Mouse (Mus musculus): ENCODE data around the gene Gm49416.
A peak's percentile ranks its signal among the peaks of the same experiment; 100 is the strongest.
"Not testable (repeated sequence)": the region's sequence is repeated elsewhere in the genome, so short reads cannot be mapped to it uniquely, and the experiment has no call there.

Gm49416 gene

GRCm38 (mm10) chr19:8888511-8889385 lies at the start of gene Gm49416, which contains the start of gene 1810009A15Rik:
TSS of gene Gm49416 (plus strand) at chr19:8888926.
TSS of gene 1810009A15Rik (plus strand) at chr19:8888853.
- DNase-seq (ENCODE audit: low spot score) = peak; percentile 95

GRCm38 (mm10) chr19:8839103-8839907 lies 49.4 kb upstream of the Gm49416 start, which contains the start of gene Gng3:
TSS of gene Gng3 (minus strand) at chr19:8839194.
- no peak for DNase-seq (ENCODE audit: low spot score)

- peak; percentile 78 for DNase-seq (ENCODE audit: low spot score)
Measured at GRCm38 (mm10) chr19:8839908-8840791, 48.6 kb upstream of the Gm49416 start.

- DNase-seq (ENCODE audit: low spot score) = no peak
Measured at GRCm38 (mm10) chr19:8841012-8841411, 47.7 kb upstream of the Gm49416 start.

- DNase-seq (ENCODE audit: low spot score) = no peak
Measured at GRCm38 (mm10) chr19:8842961-8843360, 45.8 kb upstream of the Gm49416 start.

GRCm38 (mm10) chr19:8844371-8845129 lies 44.2 kb upstream of the Gm49416 start:
- DNase-seq (ENCODE audit: low spot score) = peak; percentile 93

GRCm38 (mm10) chr19:8848356-8848755 lies 40.4 kb upstream of the Gm49416 start:
- DNase-seq (ENCODE audit: low spot score) = no peak

GRCm38 (mm10) chr19:8850402-8850901 lies 38.3 kb upstream of the Gm49416 start, which contains the start of gene Lrrn4cl:
TSS of gene Lrrn4cl (plus strand) at chr19:8850768.
- DNase-seq (ENCODE audit: low spot score) = no peak

- no peak for DNase-seq (ENCODE audit: low spot score)
Measured at GRCm38 (mm10) chr19:8851639-8852038, 37.1 kb upstream of the Gm49416 start.

- DNase-seq (ENCODE audit: low spot score) = no peak
Measured at GRCm38 (mm10) chr19:8852236-8852928, 36.3 kb upstream of the Gm49416 start.

GRCm38 (mm10) chr19:8853117-8853516 lies 35.6 kb upstream of the Gm49416 start:
- no peak for DNase-seq (ENCODE audit: low spot score)

GRCm38 (mm10) chr19:8857689-8858088 lies 31.0 kb upstream of the Gm49416 start:
- peak; percentile 80 for DNase-seq (ENCODE audit: low spot score)

GRCm38 (mm10) chr19:8859018-8859417 lies 29.7 kb upstream of the Gm49416 start:
- no peak for DNase-seq (ENCODE audit: low spot score)

- DNase-seq (ENCODE audit: low spot score) = no peak
Measured at GRCm38 (mm10) chr19:8864265-8864664, 24.5 kb upstream of the Gm49416 start.

GRCm38 (mm10) chr19:8870381-8870780 lies 18.3 kb upstream of the Gm49416 start:
- DNase-seq (ENCODE audit: low spot score) = not testable (repeated sequence)

GRCm38 (mm10) chr19:8870838-8871237 lies 17.9 kb upstream of the Gm49416 start:
- DNase-seq (ENCODE audit: low spot score) = no peak

- DNase-seq (ENCODE audit: low spot score) = peak; percentile 94
Measured at GRCm38 (mm10) chr19:8871267-8872186, 17.2 kb upstream of the Gm49416 start, which contains the start of gene Ubxn1. TSS of gene Ubxn1 (plus strand) at chr19:8871496.

- DNase-seq (ENCODE audit: low spot score) = no peak
Measured at GRCm38 (mm10) chr19:8872266-8872840, 16.4 kb upstream of the Gm49416 start.
